Mouse (Mus musculus): Measurements from ENCODE around the gene Itgb1bp1. TPM values are rescaled to one million over a fixed set of nuclear protein-coding genes. Genes with fewer than 3 reads are reported as not detected.

The Itgb1bp1 gene
- 5.7 TPM for polyA plus RNA-seq (2014; fragmentation: Illumina TruSeq; extraction: RNeasy Lipid Tissue Mini Kit (QIAGEN cat#74804); ENCODE audit: low replicate concordance)

DNA sequence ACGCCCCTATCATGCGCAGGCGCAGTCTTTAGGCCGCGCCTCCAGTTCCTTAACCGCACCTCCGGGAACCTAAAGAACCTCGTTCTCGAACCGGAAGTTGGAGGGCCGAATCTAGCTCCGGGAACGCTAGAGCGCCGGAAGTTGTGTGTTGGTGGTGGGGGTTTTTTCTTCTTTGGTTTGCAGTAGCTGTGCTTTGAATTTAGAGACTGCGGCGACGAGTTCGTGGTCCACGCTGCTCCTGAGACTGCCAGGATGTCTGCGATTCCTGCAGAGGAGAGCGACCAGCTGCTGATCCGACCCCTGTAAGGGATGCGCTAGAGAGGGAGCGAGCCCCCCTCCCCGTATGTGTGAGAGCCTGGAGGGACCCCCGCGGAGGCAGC is at the start of gene Itgb1bp1:
Gene Itgb1bp1, minus strand, starts transcription at position 42 of the 380 bp plus-strand sequence.

DNA sequence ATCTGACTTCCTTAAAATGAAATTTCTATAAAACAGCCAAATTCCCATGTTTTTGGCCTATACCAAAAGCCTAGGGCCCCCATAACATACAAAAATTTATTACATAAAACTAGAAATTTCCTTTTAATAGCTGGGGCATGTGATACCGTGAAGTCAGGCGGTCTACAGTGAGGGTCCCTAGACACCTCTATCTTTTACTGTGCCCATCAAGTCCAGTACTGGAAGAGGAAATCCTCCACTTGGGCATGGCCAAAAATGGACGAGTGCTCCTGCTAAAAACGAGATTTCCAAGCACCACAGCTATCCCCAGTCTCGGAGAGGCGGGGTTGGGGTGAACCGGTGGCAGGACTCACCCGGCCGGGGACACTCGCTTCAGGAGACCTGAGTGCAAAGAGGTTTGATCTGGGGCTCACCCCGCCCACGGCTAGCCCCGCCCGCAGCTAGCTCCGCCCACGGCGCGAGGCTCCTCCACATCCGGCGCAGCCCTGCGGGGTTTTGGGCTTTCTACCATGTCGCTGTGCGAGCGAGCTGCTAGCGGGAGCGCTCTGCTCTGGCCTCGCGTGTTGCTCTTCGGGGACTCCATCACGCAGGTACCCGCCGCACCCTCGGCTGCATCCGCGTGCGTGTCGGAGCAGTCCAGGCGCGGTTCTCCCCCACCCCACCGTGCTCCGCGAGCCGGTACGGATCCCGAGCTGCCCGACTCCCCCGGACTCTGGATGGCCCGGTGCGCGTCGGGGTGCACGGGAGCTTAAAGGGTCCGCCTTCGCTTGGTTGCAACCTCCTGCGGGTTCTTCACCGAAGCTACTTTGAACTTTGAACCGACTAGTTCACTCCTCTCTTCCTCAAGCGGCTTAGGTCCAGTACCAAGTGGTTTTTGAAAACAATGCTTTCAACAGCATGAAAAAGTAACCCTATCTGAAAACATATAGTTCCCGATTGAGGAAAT is 30.1 kb upstream of the Itgb1bp1 start, which contains the start of gene Iah1:
Gene Iah1, plus strand, starts transcription at position 467 of the 946 bp plus-strand sequence.

DNA sequence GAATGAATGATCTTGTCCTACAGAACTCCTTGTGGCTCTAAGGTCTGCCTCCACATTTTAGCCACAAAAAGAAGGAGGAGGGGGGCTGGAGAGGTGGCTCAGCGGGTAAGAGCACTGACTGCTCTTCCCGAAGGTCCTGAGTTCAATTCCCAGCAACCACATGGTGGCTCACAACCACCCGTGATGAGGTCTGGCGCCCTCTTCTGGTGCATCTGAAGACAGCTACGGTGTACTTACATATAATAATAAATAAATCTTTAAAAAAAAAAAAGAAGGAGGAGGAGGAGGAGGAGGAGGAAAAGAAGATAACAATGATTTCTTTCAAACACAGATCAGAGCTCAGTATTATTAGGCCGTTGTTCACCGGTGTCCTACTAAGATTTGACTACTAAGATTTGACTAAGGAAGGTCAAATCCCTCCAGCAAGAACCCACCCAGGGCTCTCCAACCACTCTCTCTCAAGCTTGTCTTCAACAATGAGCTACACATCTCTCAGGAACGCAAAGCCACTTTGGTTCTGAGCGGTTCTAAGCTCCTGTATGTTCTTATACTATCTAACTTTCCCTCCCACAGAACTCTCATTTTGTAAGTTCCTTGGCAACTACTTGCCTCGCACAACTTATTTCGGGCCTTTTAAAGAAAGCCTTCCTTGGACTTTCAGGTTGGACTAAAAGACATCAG is 1.2 kb downstream of the Itgb1bp1 start, which contains the start of gene Cpsf3:
Gene Cpsf3, plus strand, starts transcription at position 631 of the 681 bp plus-strand sequence.

Other genes with a start within 250 kb of the Itgb1bp1 start
- 42.1 TPM for gene Cpsf3, start 893 bp downstream of the Itgb1bp1 start, polyA plus RNA-seq (2014; fragmentation: Illumina TruSeq; extraction: RNeasy Lipid Tissue Mini Kit (QIAGEN cat#74804); ENCODE audit: low replicate concordance)
- 20.9 TPM for gene Iah1, start 30.1 kb upstream of the Itgb1bp1 start, polyA plus RNA-seq (2014; fragmentation: Illumina TruSeq; extraction: RNeasy Lipid Tissue Mini Kit (QIAGEN cat#74804); ENCODE audit: low replicate concordance)
- 48.4 TPM for gene Adam17, start 87.3 kb upstream of the Itgb1bp1 start, polyA plus RNA-seq (2014; fragmentation: Illumina TruSeq; extraction: RNeasy Lipid Tissue Mini Kit (QIAGEN cat#74804); ENCODE audit: low replicate concordance)
- 399 TPM for gene Ywhaq, start 131.4 kb upstream of the Itgb1bp1 start, polyA plus RNA-seq (2014; fragmentation: Illumina TruSeq; extraction: RNeasy Lipid Tissue Mini Kit (QIAGEN cat#74804); ENCODE audit: low replicate concordance)

Data from small intestine, adult 10 weeks (tissue).